Mouse (Mus musculus) urinary bladder, postnatal 0 days (tissue): Measurements from ENCODE around the gene Hyal1. TPM values are rescaled to one million over a fixed set of nuclear protein-coding genes. Genes with fewer than 3 reads are reported as not detected.

Experiments
- polyA plus RNA-seq: library from polyadenylated mRNA; unstranded; fragments of >200 nt; fragmentation: Nextera tagmentation; extraction: Ambion mirVana; gene quantifications from 2 replicates; pipeline ENCODE4 v1.2.1, GENCODE M21; 2015

Hyal1 gene
- 6.4 and 7.9 TPM in 2 replicates for polyA plus RNA-seq

GRCm38 (mm10) chr9:107576357-107577107 is at the start of gene Hyal1:
Hyal1 (plus strand) TSS chr9:107576927.

GRCm38 (mm10) chr9:107533791-107534407 is 42.8 kb upstream of the Hyal1 start, which contains the start of gene Tmem115:
Tmem115 (plus strand) TSS chr9:107533945.

GRCm38 (mm10) chr9:107541474-107542351 is 35.0 kb upstream of the Hyal1 start, which contains the start of the genes Cyb561d2 and Nprl2:
Cyb561d2 (minus strand) TSS chr9:107542193.
Nprl2 (plus strand) TSS chr9:107542226.

GRCm38 (mm10) chr9:107547026-107547425 is 29.7 kb upstream of the Hyal1 start, which contains the start of gene Zmynd10:
Zmynd10 (plus strand) TSS chr9:107547298.

GRCm38 (mm10) chr9:107551117-107551889 is 25.4 kb upstream of the Hyal1 start, which contains the start of gene Rassf1:
Rassf1 (plus strand) TSS chr9:107551555.

GRCm38 (mm10) chr9:107563029-107563581 is 13.6 kb upstream of the Hyal1 start, which contains the start of gene Tusc2:
Tusc2 (plus strand) TSS chr9:107563255.

GRCm38 (mm10) chr9:107567702-107568319 is 8.9 kb upstream of the Hyal1 start, which contains the start of gene Hyal2:
Hyal2 (plus strand) TSS chr9:107567945.

GRCm38 (mm10) chr9:107578587-107578986 is 1.9 kb downstream of the Hyal1 start, which contains the start of gene Naa80:
Naa80 (plus strand) TSS chr9:107578887.

GRCm38 (mm10) chr9:107580501-107581317 is 4.0 kb downstream of the Hyal1 start, which contains the start of gene Hyal3:
Hyal3 (plus strand) TSS chr9:107580818.

GRCm38 (mm10) chr9:107586974-107587832 is 10.5 kb downstream of the Hyal1 start, which contains the start of gene Ifrd2:
Ifrd2 (plus strand) TSS chr9:107587642.

GRCm38 (mm10) chr9:107608741-107609432 is 32.2 kb downstream of the Hyal1 start, which contains the start of gene Sema3b:
Sema3b (minus strand) TSS chr9:107609229.

Other genes with a start within 250 kb of the Hyal1 start
- gene Hemk1, start 238.6 kb upstream of the Hyal1 start, polyA plus RNA-seq = 6.3 and 8.1 TPM in 2 replicates
- 1.5 and 1.7 TPM in 2 replicates for gene 6430571L13Rik, start 236.3 kb upstream of the Hyal1 start, polyA plus RNA-seq
- gene Cacna2d2, start 177.3 kb upstream of the Hyal1 start, polyA plus RNA-seq = 0.08 and 0.12 TPM in 2 replicates
- 36.6 and 39.3 TPM in 2 replicates for gene Tmem115, start 43.0 kb upstream of the Hyal1 start, polyA plus RNA-seq
- 16.3 and 17.5 TPM in 2 replicates for gene Cyb561d2, start 34.7 kb upstream of the Hyal1 start, polyA plus RNA-seq
- 14.7 and 17.2 TPM in 2 replicates for gene Nprl2, start 34.7 kb upstream of the Hyal1 start, polyA plus RNA-seq
- 0.44 and 0.52 TPM in 2 replicates for gene Zmynd10, start 29.6 kb upstream of the Hyal1 start, polyA plus RNA-seq
- 61.6 and 67.2 TPM in 2 replicates for gene Rassf1, start 25.4 kb upstream of the Hyal1 start, polyA plus RNA-seq
- 30.8 and 32.6 TPM in 2 replicates for gene Tusc2, start 13.7 kb upstream of the Hyal1 start, polyA plus RNA-seq
- gene Hyal2, start 9.0 kb upstream of the Hyal1 start, polyA plus RNA-seq = 37.4 and 43.1 TPM in 2 replicates
- 9.7 and 14.0 TPM in 2 replicates for gene Naa80, start 2.0 kb downstream of the Hyal1 start, polyA plus RNA-seq
- 0.60 and 0.61 TPM in 2 replicates for gene Hyal3, start 3.9 kb downstream of the Hyal1 start, polyA plus RNA-seq
- 21.9 and 26.4 TPM in 2 replicates for gene Ifrd2, start 10.7 kb downstream of the Hyal1 start, polyA plus RNA-seq
- 12.9 and 15.9 TPM in 2 replicates for gene Sema3b, start 32.3 kb downstream of the Hyal1 start, polyA plus RNA-seq
- 285 and 303 TPM in 2 replicates for gene Gnai2, start 58.4 kb downstream of the Hyal1 start, polyA plus RNA-seq
- 0.16 and 0.34 TPM in 2 replicates for gene Slc38a3, start 92.6 kb downstream of the Hyal1 start, polyA plus RNA-seq
- 0.45 and 0.63 TPM in 2 replicates for gene Gnat1, start 102.8 kb downstream of the Hyal1 start, polyA plus RNA-seq
- 10.7 and 12.1 TPM in 2 replicates for gene Sema3f, start 133.5 kb downstream of the Hyal1 start, polyA plus RNA-seq
- gene Rbm5, start 194.1 kb downstream of the Hyal1 start, polyA plus RNA-seq = 81.2 and 82.1 TPM in 2 replicates